Mouse (Mus musculus) myocyte (in vitro differentiated cells): ENCODE results near the gene Gm13420.

ENCODE experiments used
- MAX ChIP-seq: IDR thresholded peaks from one replicate; pipeline ENCODE4 v1.6.1; 2011; ENCODE audit warnings: low read depth, mild to moderate bottlenecking, control low read depth
- MYOD1 ChIP-seq, 3 experiments: IDR thresholded peaks; one replicate each; pipeline ENCODE4 v1.6.1; 2011; ENCODE audit warnings: control low read depth in 2 of 3, low read depth in 2 of 3, mild to moderate bottlenecking in 2 of 3, moderate library complexity in 1 of 3; ENCODE audit not compliant: insufficient read length in 2 of 3, control insufficient read depth in 1 of 3
- POLR2A ChIP-seq: IDR thresholded peaks from one replicate; pipeline ENCODE4 v1.6.1; 2011; ENCODE audit warnings: low read depth, mild to moderate bottlenecking, control low read depth, moderate library complexity; ENCODE audit not compliant: insufficient read length
- POLR2AphosphoS2 ChIP-seq: IDR thresholded peaks from one replicate; pipeline ENCODE4 v1.6.1; 2011; ENCODE audit warnings: low read depth, control low read depth; ENCODE audit not compliant: insufficient read length
- SRF ChIP-seq: IDR thresholded peaks from one replicate; pipeline ENCODE4 v1.6.1; 2011; ENCODE audit warnings: low read depth; ENCODE audit not compliant: control insufficient read depth, insufficient read length
- TCF12 ChIP-seq: IDR thresholded peaks from one replicate; pipeline ENCODE4 v1.6.1; 2011; ENCODE audit warnings: mild to moderate bottlenecking, control low read depth; ENCODE audit not compliant: poor library complexity, insufficient read depth, severe bottlenecking
- USF1 ChIP-seq: IDR thresholded peaks from one replicate; pipeline ENCODE4 v1.6.1; 2011; ENCODE audit warnings: low read depth, mild to moderate bottlenecking, control low read depth, moderate library complexity

GRCm38 (mm10) chr2:29732559-29732958, 18.9 kb downstream of the Gm13420 start:
- no peak for TF ChIP-seq POLR2A
- TF ChIP-seq MYOD1 (IDR thresholded peaks at IDR 0.05; ENCODE audit: control insufficient read depth in 1 of 3, insufficient read length in 2 of 3, low read depth in 2 of 3), result no peak
- no peak for TF ChIP-seq SRF
- TF ChIP-seq USF1, result no peak
- TF ChIP-seq POLR2AphosphoS2, result no peak
- no peak for TF ChIP-seq MAX
- TF ChIP-seq TCF12, result no peak
